Mouse (Mus musculus) splenic B cell, adult 2 months (primary cell): ENCODE measurements at regions not wholly inside any gene's neighbourhood (a gene's known extent, or its start where the extent isn't known, plus 50 kb on each side); places are given as distances from the start of the nearest gene placed in this dataset.

ENCODE experiments used
- DNase-seq: peaks from one replicate; pipeline ENCODE4 v3.0.0-alpha.2; 2011; ENCODE audit warnings: low read depth, low spot score
- H3K27me3 ChIP-seq: 2 replicates; pipeline ENCODE4 v1.6.1; 2012; ENCODE audit warnings: mild to moderate bottlenecking, low read length, moderate library complexity, mixed read lengths; ENCODE audit not compliant: control insufficient read depth, poor library complexity, insufficient read depth, severe bottlenecking
- H3K36me3 ChIP-seq: 2 replicates; pipeline ENCODE4 v1.6.1; 2012; ENCODE audit warnings: mild to moderate bottlenecking, low read length, moderate library complexity, mixed read lengths; ENCODE audit not compliant: control insufficient read depth, poor library complexity, insufficient read depth, severe bottlenecking

DNA sequence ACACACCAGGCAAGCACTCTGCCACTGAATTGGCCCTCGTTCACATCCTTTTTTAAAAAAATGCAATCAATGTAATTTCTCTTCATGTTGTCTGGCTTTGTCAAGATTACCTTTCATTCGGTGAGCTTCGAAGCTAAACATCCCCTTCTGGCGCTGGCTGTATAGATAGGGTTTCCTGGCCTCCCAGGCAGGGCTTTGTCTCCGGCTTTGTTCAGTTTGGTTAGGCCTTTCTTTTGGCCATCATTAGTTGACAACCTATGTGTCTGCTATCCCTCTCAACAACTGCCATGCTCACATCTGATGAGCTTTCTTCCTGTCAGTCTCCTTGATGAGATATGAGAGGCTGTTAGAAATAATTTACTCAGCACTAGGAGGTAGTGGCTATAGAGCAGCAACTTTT lies 157.6 kb upstream of the Chd6 start:
- H3K36me3 ChIP-seq, result no peaks in the 10 kb centered on the region
- DNase-seq, result no peak
- no peaks in the 10 kb centered on the region for H3K27me3 ChIP-seq

DNA sequence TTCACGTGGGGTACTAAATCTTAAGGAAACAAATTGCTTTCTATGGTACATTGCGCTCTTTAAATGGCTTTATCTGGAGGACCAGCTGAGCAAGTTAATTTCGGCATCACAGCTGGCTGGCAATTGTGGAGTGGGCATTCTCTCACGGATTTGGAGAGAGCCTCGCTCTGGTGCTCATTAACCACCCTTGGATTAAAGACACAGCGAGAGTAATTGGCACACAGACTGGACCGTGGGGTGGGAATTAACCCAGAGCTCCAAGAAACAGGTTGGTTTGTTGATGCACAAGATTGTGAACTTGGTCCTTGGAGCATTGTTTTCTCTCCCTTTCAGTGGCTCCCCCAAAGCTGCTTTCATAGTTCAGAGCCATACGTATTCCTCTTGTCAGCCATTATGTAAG lies 156.3 kb upstream of the Chd6 start:
- Histone ChIP-seq H3K36me3 (no peaks in the 10 kb centered on the region), H3K27me3 (no peaks in the 10 kb centered on the region)
- no peak for DNase-seq

DNA sequence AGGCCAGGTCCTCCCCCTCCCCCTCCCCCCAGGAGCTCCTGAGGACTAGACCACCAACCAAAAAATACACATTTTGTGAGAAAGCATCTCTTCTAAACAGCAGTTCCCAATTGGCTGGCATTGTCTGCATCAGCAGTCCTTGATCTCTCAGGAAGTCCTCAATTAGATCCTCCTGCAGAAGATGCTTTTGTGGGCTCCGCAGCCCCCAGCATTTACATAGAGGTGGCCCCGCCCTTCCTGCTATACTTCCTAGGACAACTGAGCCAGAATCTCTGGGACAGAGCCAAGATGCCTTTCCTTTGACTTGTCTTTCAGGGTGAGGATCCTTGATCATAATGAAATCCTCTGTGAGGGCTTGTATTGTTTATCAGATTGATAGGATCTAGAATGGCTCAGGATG lies 143.9 kb upstream of the Chd6 start:
- Histone ChIP-seq H3K36me3 (no peaks in the 10 kb centered on the region), H3K27me3 (no peaks in the 10 kb centered on the region)
- DNase-seq, result no peak

- DNase-seq, result no peak
- H3K27me3 ChIP-seq, result no peaks in the 10 kb centered on the region
- H3K36me3 ChIP-seq, result no peaks in the 10 kb centered on the region
Measured at GRCm38 (mm10) chr2:161241665-161242064, 132.8 kb upstream of the Chd6 start.

- Histone ChIP-seq H3K27me3 (no peaks in the 10 kb centered on the region), H3K36me3 (no peaks in the 10 kb centered on the region)
- no peak for DNase-seq
Measured at GRCm38 (mm10) chr2:161237280-161237819, 128.5 kb upstream of the Chd6 start.

- Histone ChIP-seq H3K36me3 (no peaks in the 10 kb centered on the region), H3K27me3 (no peaks in the 10 kb centered on the region)
- DNase-seq, result no peak
Measured at GRCm38 (mm10) chr2:161233155-161233741, 124.4 kb upstream of the Chd6 start.

- Histone ChIP-seq H3K36me3 (no peaks in the 10 kb centered on the region), H3K27me3 (no peaks in the 10 kb centered on the region)
- DNase-seq, result no peak
Measured at GRCm38 (mm10) chr2:161231405-161231804, 122.5 kb upstream of the Chd6 start.

- Histone ChIP-seq H3K36me3 (no peaks in the 10 kb centered on the region), H3K27me3 (no peaks in the 10 kb centered on the region)
- DNase-seq, result no peak
Measured at GRCm38 (mm10) chr2:161215736-161216135, 106.9 kb upstream of the Chd6 start.

DNA sequence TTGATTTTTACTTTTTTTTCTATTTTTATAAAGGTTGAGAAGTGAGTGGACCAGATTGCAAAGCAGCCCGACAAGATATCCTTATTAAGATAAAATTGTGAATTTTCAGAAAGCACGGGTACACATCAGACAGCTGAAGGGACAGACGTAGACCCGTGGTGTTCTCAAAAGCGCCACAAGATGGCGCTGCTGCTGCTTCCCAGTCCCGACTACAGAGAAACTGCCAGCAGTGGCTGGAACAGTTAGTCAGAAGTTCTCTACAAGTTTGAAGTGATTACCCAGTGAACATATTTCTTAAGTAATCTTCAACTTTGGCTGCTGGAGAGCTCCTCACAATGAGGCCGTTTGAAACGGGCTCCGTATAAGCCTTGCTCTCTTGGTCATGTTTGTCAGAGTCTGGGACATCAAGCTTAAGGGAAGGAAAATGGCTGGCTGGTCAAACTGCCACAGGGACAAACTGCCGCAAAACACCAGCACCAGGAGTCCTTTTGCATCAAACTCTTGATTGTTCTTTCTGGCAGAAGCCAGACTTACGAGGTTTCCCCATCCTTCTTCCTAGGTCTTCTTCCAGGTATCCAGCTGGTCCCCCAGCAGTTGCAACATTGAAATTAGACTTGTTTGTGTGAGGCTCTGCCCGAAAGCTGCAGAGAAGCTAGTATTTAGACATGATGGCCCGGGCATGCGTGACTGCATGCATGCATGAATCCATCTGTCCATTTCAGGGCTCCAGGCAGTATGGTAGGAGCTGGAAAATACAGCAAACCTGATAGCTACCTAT lies 106.0 kb upstream of the Chd6 start:
- Histone ChIP-seq H3K27me3 (no peaks in the 10 kb centered on the region), H3K36me3 (no peaks in the 10 kb centered on the region)
- DNase-seq, result peak; percentile 50

- no peak for DNase-seq
- Histone ChIP-seq H3K27me3 (no peaks in the 10 kb centered on the region), H3K36me3 (no peaks in the 10 kb centered on the region)
Measured at GRCm38 (mm10) chr2:161212322-161212882, 103.5 kb upstream of the Chd6 start.

DNA sequence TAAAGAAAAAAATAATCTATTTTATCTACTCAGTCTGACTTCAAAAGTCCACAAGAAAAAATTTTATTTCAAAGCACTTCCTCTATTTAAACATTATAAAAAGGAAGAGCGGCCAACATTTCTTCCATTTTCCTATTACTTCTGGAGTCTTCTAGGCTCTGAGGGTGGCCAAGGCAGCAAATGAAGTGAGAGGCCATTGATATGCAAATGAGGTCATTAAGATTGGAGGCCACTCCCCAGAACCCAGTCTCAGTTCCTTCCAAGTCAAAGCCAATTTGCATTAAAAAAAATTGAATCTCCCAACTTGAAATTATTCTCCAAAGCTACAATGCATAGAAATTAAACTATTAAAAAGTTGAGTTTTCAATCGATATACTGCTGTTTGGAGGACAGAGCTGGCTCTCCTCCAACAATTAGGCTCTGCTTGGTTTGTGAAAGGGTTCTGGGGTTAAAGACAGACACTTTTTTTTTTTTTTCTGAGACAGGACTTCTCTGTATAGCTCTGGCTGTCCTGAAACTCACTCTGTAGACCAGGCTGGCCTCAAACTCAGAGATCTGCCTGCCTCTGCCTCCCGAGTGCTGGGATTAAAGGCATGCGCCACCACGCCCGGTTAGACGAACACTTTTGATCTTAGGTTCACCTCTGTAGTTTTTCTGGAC lies 88.0 kb upstream of the Chd6 start:
- DNase-seq, result no peak

GRCm38 (mm10) chr2:161187516-161187915 lies 78.6 kb upstream of the Chd6 start:
- Histone ChIP-seq H3K36me3 (no peaks in the 10 kb centered on the region), H3K27me3 (no peaks in the 10 kb centered on the region)
- no peak for DNase-seq

More for the DNA sequence above, 88.0 kb upstream of the Chd6 start:
- Histone ChIP-seq H3K36me3 (no peaks in the 10 kb centered on the region), H3K27me3 (no peaks in the 10 kb centered on the region)

DNA sequence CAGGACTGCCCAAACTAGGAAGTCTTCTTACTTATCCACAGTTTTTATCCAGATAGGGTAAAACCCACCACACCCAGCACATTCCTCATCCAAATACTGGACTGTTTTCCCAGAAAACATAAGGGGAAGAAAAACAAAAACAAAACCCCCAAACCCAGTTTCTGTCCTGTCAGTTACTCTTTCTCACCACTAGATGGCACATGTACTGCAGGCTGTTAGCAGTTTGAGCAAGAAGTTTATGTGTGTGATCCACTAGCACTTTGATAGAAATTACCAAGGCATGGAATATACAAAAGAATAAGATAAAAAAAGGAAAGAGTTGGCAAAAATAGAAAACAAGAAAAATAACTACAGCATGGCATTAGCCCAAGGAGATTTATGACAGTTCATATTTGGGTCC lies 76.2 kb upstream of the Chd6 start:
- H3K36me3 ChIP-seq, result no peaks in the 10 kb centered on the region
- H3K27me3 ChIP-seq, result no peaks in the 10 kb centered on the region
- DNase-seq, result peak; percentile 18

DNA sequence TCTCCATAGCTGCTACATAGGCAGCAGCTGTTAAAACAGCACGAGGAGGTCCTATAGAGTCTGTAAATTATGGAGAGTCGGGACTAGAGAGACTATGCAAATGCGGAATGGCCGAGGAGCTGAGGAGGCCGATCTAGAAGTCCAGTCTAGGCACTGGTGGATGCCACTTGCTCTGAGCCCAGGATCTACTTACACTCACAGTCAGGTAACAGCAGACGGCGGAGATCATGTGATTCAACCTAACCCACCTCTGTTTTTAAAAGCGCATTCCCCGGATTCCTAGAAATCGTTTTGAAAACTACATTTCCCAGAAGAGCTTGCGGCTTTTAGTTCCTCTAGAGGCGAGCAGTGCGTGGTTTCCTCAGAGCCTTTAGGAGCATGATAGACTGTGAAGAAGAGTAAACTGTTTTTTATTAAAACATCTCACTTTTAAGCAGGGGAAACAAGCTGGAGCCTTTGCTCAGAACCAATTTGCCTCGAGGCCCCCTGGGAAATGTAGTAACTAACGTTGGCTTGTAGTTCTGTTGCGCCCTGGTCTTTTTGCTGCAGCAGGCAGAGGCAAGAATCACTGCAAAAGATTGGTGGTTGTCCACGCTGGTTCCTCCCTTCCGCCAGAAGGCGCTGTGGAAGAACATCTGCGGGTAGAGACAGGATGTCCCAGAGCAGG lies 68.6 kb upstream of the Chd6 start:
- Histone ChIP-seq H3K27me3 (no peaks in the 10 kb centered on the region), H3K36me3 (no peaks in the 10 kb centered on the region)
- peak; percentile 36 for DNase-seq
